Mouse (Mus musculus): ENCODE measurements at regions not wholly inside any gene's neighbourhood (a gene's known extent, or its start where the extent isn't known, plus 50 kb on each side); places are given as distances from the start of the nearest gene placed in this dataset.

GRCm38 (mm10) chr4:70053136-70053535 is 357.1 kb downstream of the Cdk5rap2 start:
- H3K9ac ChIP-seq (ENCODE audit: low read depth, low read length): no peak overlapping the region
- H3K9me3 ChIP-seq (ENCODE audit: control insufficient read depth, low read length): no peaks in the 10 kb centered on the region
- no peak overlapping the region for H3K27ac ChIP-seq (ENCODE audit: low read depth, low read length)
- 77% methylated on average over 2 of the region's 2 CpGs for WGBS
- no peaks in the 10 kb centered on the region for H3K4me1 ChIP-seq (ENCODE audit: control insufficient read depth, insufficient read depth, low read length)
- no peak overlapping the region for H3K4me3 ChIP-seq (ENCODE audit: low read length)
- H3K4me2 ChIP-seq (replicated peaks; ENCODE audit: low read depth, low read length): no peak overlapping the region
- ATAC-seq (ENCODE audit: low FRiP score, low TSS enrichment): no peak
- H3K36me3 ChIP-seq (ENCODE audit: control insufficient read depth, insufficient read depth, low read length): no peaks in the 10 kb centered on the region
- no peaks in the 10 kb centered on the region for H3K27me3 ChIP-seq (ENCODE audit: control insufficient read depth, insufficient read depth, low read length)

- Histone ChIP-seq H3K4me2 (replicated peaks; ENCODE audit: low read depth, low read length) (no peak overlapping the region), H3K9ac (ENCODE audit: low read depth, low read length) (no peak overlapping the region), H3K4me1 (ENCODE audit: control insufficient read depth, insufficient read depth, low read length) (no peaks in the 10 kb centered on the region), H3K27ac (ENCODE audit: low read depth, low read length) (no peak overlapping the region), H3K36me3 (ENCODE audit: control insufficient read depth, insufficient read depth, low read length) (no peaks in the 10 kb centered on the region), H3K4me3 (ENCODE audit: low read length) (no peak overlapping the region), H3K9me3 (ENCODE audit: control insufficient read depth, low read length) (no peaks in the 10 kb centered on the region), H3K27me3 (ENCODE audit: control insufficient read depth, insufficient read depth, low read length) (no peaks in the 10 kb centered on the region)
- 91% methylated on average over 1 of the region's 1 CpGs for WGBS
- no peak for ATAC-seq (ENCODE audit: low FRiP score, low TSS enrichment)
Observed at GRCm38 (mm10) chr4:70038241-70038640, 372.0 kb downstream of the Cdk5rap2 start.

- H3K9ac ChIP-seq (ENCODE audit: low read depth, low read length): no peak overlapping the region
- H3K9me3 ChIP-seq (ENCODE audit: control insufficient read depth, low read length): no peaks in the 10 kb centered on the region
- H3K27me3 ChIP-seq (ENCODE audit: control insufficient read depth, insufficient read depth, low read length): no peaks in the 10 kb centered on the region
- 18% methylated on average over 1 of the region's 1 CpGs for WGBS
- no peak overlapping the region for H3K4me3 ChIP-seq (ENCODE audit: low read length)
- no peak overlapping the region for H3K27ac ChIP-seq (ENCODE audit: low read depth, low read length)
- H3K36me3 ChIP-seq (ENCODE audit: control insufficient read depth, insufficient read depth, low read length): no peaks in the 10 kb centered on the region
- no peak overlapping the region for H3K4me2 ChIP-seq (replicated peaks; ENCODE audit: low read depth, low read length)
- no peak for ATAC-seq (ENCODE audit: low FRiP score, low TSS enrichment)
- no peaks in the 10 kb centered on the region for H3K4me1 ChIP-seq (ENCODE audit: control insufficient read depth, insufficient read depth, low read length)
Observed at GRCm38 (mm10) chr4:70035912-70036311, 374.3 kb downstream of the Cdk5rap2 start.

GRCm38 (mm10) chr4:70032497-70032896 is 377.7 kb downstream of the Cdk5rap2 start:
- 70% methylated on average over 3 of the region's 3 CpGs for WGBS
- H3K36me3 ChIP-seq (ENCODE audit: control insufficient read depth, insufficient read depth, low read length): no peaks in the 10 kb centered on the region
- no peak overlapping the region for H3K4me2 ChIP-seq (replicated peaks; ENCODE audit: low read depth, low read length)
- no peaks in the 10 kb centered on the region for H3K4me1 ChIP-seq (ENCODE audit: control insufficient read depth, insufficient read depth, low read length)
- peaks cover 3% of the 10 kb centered on the region; the same call in 1 of the 2 replicates for H3K27me3 ChIP-seq (ENCODE audit: control insufficient read depth, insufficient read depth, low read length)
- peaks cover 5% of the 10 kb centered on the region; the same call in 1 of the 2 replicates for H3K9me3 ChIP-seq (ENCODE audit: control insufficient read depth, low read length)
- no peak overlapping the region for H3K4me3 ChIP-seq (ENCODE audit: low read length)
- H3K27ac ChIP-seq (ENCODE audit: low read depth, low read length): no peak overlapping the region
- no peak overlapping the region for H3K9ac ChIP-seq (ENCODE audit: low read depth, low read length)
- no peak for ATAC-seq (ENCODE audit: low FRiP score, low TSS enrichment)

- Histone ChIP-seq H3K4me2 (replicated peaks; ENCODE audit: low read depth, low read length) (no peak overlapping the region), H3K4me1 (ENCODE audit: control insufficient read depth, insufficient read depth, low read length) (no peaks in the 10 kb centered on the region), H3K27ac (ENCODE audit: low read depth, low read length) (no peak overlapping the region), H3K27me3 (ENCODE audit: control insufficient read depth, insufficient read depth, low read length) (peaks cover 10% of the 10 kb centered on the region), H3K36me3 (ENCODE audit: control insufficient read depth, insufficient read depth, low read length) (no peaks in the 10 kb centered on the region), H3K9me3 (ENCODE audit: control insufficient read depth, low read length) (peaks cover 5% of the 10 kb centered on the region; the same call in 1 of the 2 replicates), H3K4me3 (ENCODE audit: low read length) (no peak overlapping the region), H3K9ac (ENCODE audit: low read depth, low read length) (no peak overlapping the region)
- peak; percentile 94 for ATAC-seq (ENCODE audit: low FRiP score, low TSS enrichment)
- 7% methylated on average over 8 of the region's 8 CpGs for WGBS
Observed at GRCm38 (mm10) chr4:70026848-70027247, 383.4 kb downstream of the Cdk5rap2 start.

GRCm38 (mm10) chr4:70024838-70025376 is 385.3 kb downstream of the Cdk5rap2 start:
- H3K36me3 ChIP-seq (ENCODE audit: control insufficient read depth, insufficient read depth, low read length): no peaks in the 10 kb centered on the region
- H3K4me2 ChIP-seq (replicated peaks; ENCODE audit: low read depth, low read length): no peak overlapping the region
- no peaks in the 10 kb centered on the region for H3K4me1 ChIP-seq (ENCODE audit: control insufficient read depth, insufficient read depth, low read length)
- H3K27ac ChIP-seq (ENCODE audit: low read depth, low read length): no peak overlapping the region
- no peak overlapping the region for H3K4me3 ChIP-seq (ENCODE audit: low read length)
- 89% methylated on average over 3 of the region's 3 CpGs for WGBS
- H3K27me3 ChIP-seq (ENCODE audit: control insufficient read depth, insufficient read depth, low read length): peaks cover 7% of the 10 kb centered on the region
- no peak for ATAC-seq (ENCODE audit: low FRiP score, low TSS enrichment)
- no peak overlapping the region for H3K9ac ChIP-seq (ENCODE audit: low read depth, low read length)
- peaks cover 5% of the 10 kb centered on the region; the same call in 1 of the 2 replicates for H3K9me3 ChIP-seq (ENCODE audit: control insufficient read depth, low read length)

- no peak overlapping the region for H3K27ac ChIP-seq (ENCODE audit: low read depth, low read length)
- peaks cover 4% of the 10 kb centered on the region for H3K27me3 ChIP-seq (ENCODE audit: control insufficient read depth, insufficient read depth, low read length)
- no peaks in the 10 kb centered on the region for H3K4me1 ChIP-seq (ENCODE audit: control insufficient read depth, insufficient read depth, low read length)
- no peak overlapping the region for H3K4me3 ChIP-seq (ENCODE audit: low read length)
- H3K4me2 ChIP-seq (replicated peaks; ENCODE audit: low read depth, low read length): no peak overlapping the region
- H3K9ac ChIP-seq (ENCODE audit: low read depth, low read length): no peak overlapping the region
- peak; percentile 80 for ATAC-seq (ENCODE audit: low FRiP score, low TSS enrichment)
- 38% methylated on average over 6 of the region's 6 CpGs for WGBS
- H3K36me3 ChIP-seq (ENCODE audit: control insufficient read depth, insufficient read depth, low read length): no peaks in the 10 kb centered on the region
- no peaks in the 10 kb centered on the region for H3K9me3 ChIP-seq (ENCODE audit: control insufficient read depth, low read length)
Observed at GRCm38 (mm10) chr4:70020905-70021470, 389.3 kb downstream of the Cdk5rap2 start.

GRCm38 (mm10) chr4:70012220-70012580 is 398.0 kb downstream of the Cdk5rap2 start:
- Histone ChIP-seq H3K27me3 (ENCODE audit: control insufficient read depth, insufficient read depth, low read length) (no peaks in the 10 kb centered on the region), H3K4me1 (ENCODE audit: control insufficient read depth, insufficient read depth, low read length) (no peaks in the 10 kb centered on the region), H3K4me3 (ENCODE audit: low read length) (no peak overlapping the region), H3K27ac (ENCODE audit: low read depth, low read length) (no peak overlapping the region), H3K4me2 (replicated peaks; ENCODE audit: low read depth, low read length) (no peak overlapping the region), H3K36me3 (ENCODE audit: control insufficient read depth, insufficient read depth, low read length) (no peaks in the 10 kb centered on the region), H3K9me3 (ENCODE audit: control insufficient read depth, low read length) (no peaks in the 10 kb centered on the region), H3K9ac (ENCODE audit: low read depth, low read length) (no peak overlapping the region)
- no peak for ATAC-seq (ENCODE audit: low FRiP score, low TSS enrichment)
- WGBS: 70% methylated on average over 6 of the region's 6 CpGs

- Histone ChIP-seq H3K4me1 (ENCODE audit: control insufficient read depth, insufficient read depth, low read length) (no peaks in the 10 kb centered on the region), H3K9ac (ENCODE audit: low read depth, low read length) (no peak overlapping the region), H3K27me3 (ENCODE audit: control insufficient read depth, insufficient read depth, low read length) (no peaks in the 10 kb centered on the region), H3K9me3 (ENCODE audit: control insufficient read depth, low read length) (no peaks in the 10 kb centered on the region), H3K4me2 (replicated peaks; ENCODE audit: low read depth, low read length) (no peak overlapping the region), H3K27ac (ENCODE audit: low read depth, low read length) (no peak overlapping the region), H3K36me3 (ENCODE audit: control insufficient read depth, insufficient read depth, low read length) (no peaks in the 10 kb centered on the region), H3K4me3 (ENCODE audit: low read length) (no peak overlapping the region)
- no peak for ATAC-seq (ENCODE audit: low FRiP score, low TSS enrichment)
- WGBS: 83% methylated on average over 4 of the region's 4 CpGs
Observed at GRCm38 (mm10) chr4:70011491-70012219, 398.6 kb downstream of the Cdk5rap2 start.
